Mouse (Mus musculus): ENCODE data around the gene Fbxo36. TPM values are rescaled to one million over a fixed set of nuclear protein-coding genes. Genes with fewer than 3 reads are reported as not detected.

Fbxo36 gene
- polyA plus RNA-seq, 1 experiment from 2014 or later: 6.7 TPM

DNA sequence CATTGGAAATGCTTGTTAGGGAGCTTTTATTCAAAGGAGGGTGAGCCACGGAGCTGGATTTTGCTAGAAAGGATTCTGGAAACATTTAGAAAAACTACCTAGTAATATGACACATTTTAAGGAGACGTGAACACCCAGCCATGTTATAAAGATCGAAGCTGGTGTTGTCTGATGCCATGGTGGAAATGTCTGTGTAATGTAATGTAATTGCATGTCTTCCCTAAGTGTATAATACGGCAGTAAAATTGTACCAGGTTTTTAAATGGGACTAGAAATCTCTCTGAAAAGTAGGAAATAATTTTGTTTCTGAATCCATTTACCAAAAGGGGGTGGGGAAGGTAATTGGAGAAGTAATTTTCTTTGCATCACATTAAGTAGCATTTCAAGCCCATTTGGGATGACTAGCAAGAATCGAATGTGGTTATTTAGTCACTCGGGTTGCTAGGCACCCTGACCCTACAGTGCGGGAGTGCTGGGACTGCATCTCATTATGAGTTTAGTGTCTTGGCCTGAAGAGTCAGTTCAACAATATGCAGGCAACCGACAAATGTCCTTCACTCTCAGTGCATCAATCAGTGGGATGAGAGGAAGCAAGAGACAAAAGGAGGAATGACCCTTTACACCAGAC, 70.7 kb downstream of the Fbxo36 start:
- Histone ChIP-seq H3K9me3 (no peaks in the 10 kb centered on the region), H3K4me1 (peaks cover 4% of the 10 kb centered on the region; the same call in 1 of the 2 replicates), H3K36me3 (peaks cover 6% of the 10 kb centered on the region; the same call in 1 of the 2 replicates), H3K4me2 (replicated peaks) (no peak overlapping the region), H3K27ac (no peak overlapping the region), H3K4me3 (no peak overlapping the region), H3K27me3 (replicated peaks) (no peaks in the 10 kb centered on the region), H3K9ac (no peak overlapping the region)
- ATAC-seq (ENCODE audit: low FRiP score, low read depth): peak; percentile 76
- 53% methylated on average over 8 of the region's 8 CpGs for WGBS

DNA sequence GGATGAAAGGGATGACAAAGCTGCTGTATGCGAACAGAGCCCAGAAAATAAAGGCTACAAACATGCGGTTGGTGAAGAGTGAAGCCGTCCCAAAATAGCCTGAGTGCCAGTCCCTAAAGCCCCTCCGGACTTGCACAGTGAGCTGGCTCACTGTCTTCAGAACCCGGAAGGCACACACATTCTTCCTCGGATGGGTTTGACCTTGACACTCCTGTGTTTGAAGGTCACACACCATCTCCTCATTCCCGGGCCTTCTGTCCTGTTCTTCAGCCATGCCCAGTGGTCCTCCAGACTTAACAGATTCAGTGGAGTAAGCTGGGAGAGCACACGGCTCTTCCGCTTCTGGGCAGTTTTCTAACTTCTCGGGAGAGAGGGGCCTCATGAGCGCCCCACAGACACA, 72.9 kb downstream of the Fbxo36 start:
- Histone ChIP-seq H3K9me3 (no peaks in the 10 kb centered on the region), H3K36me3 (peaks cover 6% of the 10 kb centered on the region; the same call in 1 of the 2 replicates), H3K27ac (no peak overlapping the region), H3K4me2 (replicated peaks) (no peak overlapping the region), H3K4me3 (no peak overlapping the region), H3K9ac (no peak overlapping the region), H3K4me1 (peaks cover 4% of the 10 kb centered on the region; the same call in 1 of the 2 replicates), H3K27me3 (replicated peaks) (no peaks in the 10 kb centered on the region)
- ATAC-seq (ENCODE audit: low FRiP score, low read depth): no peak
- WGBS: 94% methylated on average over 11 of the region's 11 CpGs

GRCm38 (mm10) chr1:84915010-84915409, 75.4 kb downstream of the Fbxo36 start:
- peaks cover 4% of the 10 kb centered on the region; the same call in 1 of the 2 replicates for H3K4me1 ChIP-seq
- H3K27ac ChIP-seq: no peak overlapping the region
- ATAC-seq (ENCODE audit: low FRiP score, low read depth): no peak
- no peak overlapping the region for H3K9ac ChIP-seq
- no peak overlapping the region for H3K4me2 ChIP-seq (replicated peaks)
- H3K36me3 ChIP-seq: peaks cover 6% of the 10 kb centered on the region; the same call in 1 of the 2 replicates
- H3K27me3 ChIP-seq (replicated peaks): no peaks in the 10 kb centered on the region
- H3K9me3 ChIP-seq: no peaks in the 10 kb centered on the region
- H3K4me3 ChIP-seq: no peak overlapping the region
- 84% methylated on average over 4 of the region's 4 CpGs for WGBS

- no peaks in the 10 kb centered on the region for H3K27me3 ChIP-seq (replicated peaks)
- ATAC-seq (ENCODE audit: low FRiP score, low read depth): no peak
- H3K4me3 ChIP-seq: no peak overlapping the region
- H3K4me1 ChIP-seq: no peaks in the 10 kb centered on the region
- H3K36me3 ChIP-seq: no peaks in the 10 kb centered on the region
- H3K4me2 ChIP-seq (replicated peaks): no peak overlapping the region
- H3K9me3 ChIP-seq: no peaks in the 10 kb centered on the region
- 93% methylated on average over 3 of the region's 3 CpGs for WGBS
- H3K27ac ChIP-seq: no peak overlapping the region
- no peak overlapping the region for H3K9ac ChIP-seq
These were observed 79.2 kb downstream of the Fbxo36 start for GRCm38 (mm10) chr1:84918865-84919264.

DNA sequence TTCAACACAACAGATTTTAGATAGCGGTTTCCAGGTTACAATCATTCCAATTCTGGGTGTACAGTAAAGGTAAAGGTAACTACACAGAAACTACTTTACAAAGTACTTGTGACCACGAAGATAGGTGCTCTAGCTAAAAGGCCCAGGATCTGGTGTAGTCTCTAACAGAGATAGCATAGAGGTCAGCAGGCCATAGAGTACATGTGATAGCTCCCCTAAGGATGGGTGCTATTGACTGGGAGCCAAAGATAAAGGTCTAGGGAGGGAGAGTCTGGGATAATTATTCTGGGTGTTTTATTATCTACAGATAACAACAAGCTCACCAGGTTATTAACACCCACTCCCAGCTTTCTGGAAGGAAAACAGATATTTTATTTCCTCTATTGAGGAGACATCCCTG, 83.8 kb downstream of the Fbxo36 start:
- H3K9ac ChIP-seq: no peak overlapping the region
- H3K27me3 ChIP-seq (replicated peaks): no peaks in the 10 kb centered on the region
- H3K4me3 ChIP-seq: no peak overlapping the region
- H3K4me2 ChIP-seq (replicated peaks): no peak overlapping the region
- H3K36me3 ChIP-seq: no peaks in the 10 kb centered on the region
- WGBS: 89% methylated on average over 2 of the region's 2 CpGs
- ATAC-seq (ENCODE audit: low FRiP score, low read depth): no peak
- no peak overlapping the region for H3K27ac ChIP-seq
- H3K4me1 ChIP-seq: no peaks in the 10 kb centered on the region
- no peaks in the 10 kb centered on the region for H3K9me3 ChIP-seq

- Histone ChIP-seq H3K27ac (no peak overlapping the region), H3K9me3 (no peaks in the 10 kb centered on the region), H3K27me3 (replicated peaks) (no peaks in the 10 kb centered on the region), H3K36me3 (0 out of 2 replicates have a peak, but pooled peaks cover 2% of the 10 kb centered on the region), H3K4me3 (no peak overlapping the region), H3K9ac (no peak overlapping the region), H3K4me1 (no peaks in the 10 kb centered on the region), H3K4me2 (replicated peaks) (no peak overlapping the region)
- WGBS: 85% methylated on average over 6 of the region's 6 CpGs
- ATAC-seq (ENCODE audit: low FRiP score, low read depth): no peak
These were observed 84.5 kb downstream of the Fbxo36 start for GRCm38 (mm10) chr1:84924134-84924533.

DNA sequence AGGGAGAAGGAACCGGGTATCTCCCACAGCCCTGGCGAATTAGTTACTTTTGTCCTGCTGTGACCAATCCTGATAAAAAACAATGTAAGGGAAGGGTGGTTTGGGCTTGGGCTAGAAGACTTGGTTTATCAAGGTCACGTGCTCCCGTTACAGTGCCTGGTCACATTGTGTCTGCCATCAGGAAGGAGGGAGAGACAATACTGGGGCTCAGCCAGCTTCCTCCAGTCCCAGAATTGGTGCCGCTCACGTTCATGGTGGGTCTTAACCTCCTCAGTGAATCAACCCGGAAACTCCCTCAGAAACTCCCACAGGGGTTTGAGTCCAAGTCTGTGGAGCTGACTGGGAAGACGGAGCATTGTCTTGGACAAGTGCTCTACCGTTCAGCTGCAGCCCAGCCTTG, 86.0 kb downstream of the Fbxo36 start:
- no peaks in the 10 kb centered on the region for H3K27me3 ChIP-seq (replicated peaks)
- ATAC-seq (ENCODE audit: low FRiP score, low read depth): no peak
- no peak overlapping the region for H3K4me3 ChIP-seq
- no peak overlapping the region for H3K4me2 ChIP-seq (replicated peaks)
- 85% methylated on average over 9 of the region's 9 CpGs for WGBS
- H3K27ac ChIP-seq: no peak overlapping the region
- H3K36me3 ChIP-seq: 0 out of 2 replicates have a peak, but pooled peaks cover 3% of the 10 kb centered on the region
- H3K9ac ChIP-seq: no peak overlapping the region
- no peaks in the 10 kb centered on the region for H3K4me1 ChIP-seq
- no peaks in the 10 kb centered on the region for H3K9me3 ChIP-seq

- H3K4me3 ChIP-seq: peak overlapping the region; percentile 54
- peak; percentile 30; the same call in 1 of the 2 replicates for ATAC-seq (ENCODE audit: low FRiP score, low read depth)
- peak overlapping the region; percentile 83 for H3K4me2 ChIP-seq (replicated peaks)
- H3K4me1 ChIP-seq: no peaks in the 10 kb centered on the region
- peak overlapping the region; percentile 74 for H3K9ac ChIP-seq
- no peak overlapping the region; the same call in 1 of the 2 replicates for H3K27ac ChIP-seq
- 13% methylated on average over 22 of the region's 22 CpGs for WGBS
- H3K36me3 ChIP-seq: 0 out of 2 replicates have a peak, but pooled peaks cover 3% of the 10 kb centered on the region
- H3K27me3 ChIP-seq (replicated peaks): no peaks in the 10 kb centered on the region; the same call in 1 of the 2 replicates
- no peaks in the 10 kb centered on the region for H3K9me3 ChIP-seq
These were observed 94.0 kb downstream of the Fbxo36 start for GRCm38 (mm10) chr1:84933472-84934150.

DNA sequence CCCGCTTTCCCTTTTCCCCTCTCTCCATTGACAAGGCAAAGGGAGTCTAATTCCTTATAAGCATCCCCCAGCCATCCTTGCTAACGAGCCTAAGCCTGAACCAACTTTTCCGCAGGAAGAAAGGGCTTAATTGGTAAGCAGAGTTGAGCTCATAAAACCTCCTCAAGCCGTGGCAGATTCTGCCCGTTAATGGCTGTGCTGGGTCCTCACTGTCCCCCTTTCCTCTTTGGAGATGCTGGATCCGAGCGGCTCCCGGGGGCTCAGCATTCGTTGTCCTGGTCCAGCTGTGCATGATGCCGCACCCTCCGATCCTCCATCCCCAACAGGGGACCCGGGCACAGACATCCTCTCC, 94.5 kb downstream of the Fbxo36 start:
- H3K27me3 ChIP-seq (replicated peaks): no peaks in the 10 kb centered on the region; the same call in 1 of the 2 replicates
- under 1% methylated on average over 12 of the region's 12 CpGs for WGBS
- peak; percentile 26 for ATAC-seq (ENCODE audit: low FRiP score, low read depth)
- H3K36me3 ChIP-seq: 0 out of 2 replicates have a peak, but pooled peaks cover 2% of the 10 kb centered on the region
- no peaks in the 10 kb centered on the region for H3K4me1 ChIP-seq
- H3K9ac ChIP-seq: peak overlapping the region; percentile 74
- H3K9me3 ChIP-seq: no peaks in the 10 kb centered on the region
- peak overlapping the region; percentile 77; the same call in 1 of the 2 replicates for H3K27ac ChIP-seq
- H3K4me3 ChIP-seq: peak overlapping the region; percentile 54
- H3K4me2 ChIP-seq (replicated peaks): peak overlapping the region; percentile 83

DNA sequence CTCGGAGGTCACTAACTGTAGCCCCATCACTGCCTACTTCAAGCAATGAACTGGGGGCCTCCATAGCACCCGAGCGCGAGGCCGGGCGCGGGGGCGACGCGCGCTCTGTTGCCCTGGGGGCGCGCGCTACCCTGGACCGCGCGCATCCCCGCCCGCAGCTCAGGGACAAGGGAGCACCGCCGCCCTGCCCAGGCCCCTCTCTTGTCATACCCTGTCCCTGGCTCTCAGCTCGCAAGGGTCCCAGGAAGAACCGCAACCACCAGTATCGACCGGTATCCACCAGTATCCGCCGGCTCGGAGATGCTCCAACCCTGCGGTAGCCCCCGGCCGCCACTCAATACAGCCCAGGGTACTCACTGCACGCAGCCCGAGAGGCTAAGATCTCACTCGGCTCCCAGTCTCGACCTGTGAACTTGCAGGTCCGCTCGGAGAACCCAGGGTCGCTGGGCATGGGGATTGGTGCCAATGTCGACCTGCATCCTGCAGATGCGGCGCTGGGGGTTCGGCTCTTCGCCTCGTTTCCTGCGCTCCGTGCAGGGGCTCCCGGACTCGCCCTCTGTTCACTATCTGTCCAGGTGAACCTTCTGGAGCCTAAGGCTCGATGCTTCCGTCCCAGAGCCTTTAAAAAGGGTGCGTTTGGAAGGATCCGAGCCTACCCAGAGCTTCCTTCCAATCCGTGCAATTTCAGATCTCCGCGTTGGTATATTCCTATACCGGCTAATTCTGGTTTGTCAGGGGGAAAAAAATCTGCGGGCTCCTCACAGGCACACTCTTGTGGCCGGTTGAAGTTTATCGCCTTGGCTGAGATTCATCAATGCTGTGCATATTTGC, 95.1 kb downstream of the Fbxo36 start, which contains the start of gene Slc16a14:
Gene Slc16a14 (minus strand): TSS at position 632 of the 831 bp plus-strand sequence.
- no peaks in the 10 kb centered on the region for H3K36me3 ChIP-seq
- H3K4me2 ChIP-seq (replicated peaks): peak within 1 kb of the TSS; percentile 83
- under 1% methylated on average over 59 of the region's 59 CpGs for WGBS
- no peaks in the 10 kb centered on the region; the same call in 1 of the 2 replicates for H3K27me3 ChIP-seq (replicated peaks)
- peak within 1 kb of the TSS; percentile 77 for H3K27ac ChIP-seq
- H3K9me3 ChIP-seq: no peaks in the 10 kb centered on the region
- H3K4me1 ChIP-seq: no peaks in the 10 kb centered on the region
- H3K9ac ChIP-seq: peak within 1 kb of the TSS; percentile 74
- ATAC-seq (ENCODE audit: low FRiP score, low read depth): peak; percentile 87
- H3K4me3 ChIP-seq: peak within 1 kb of the TSS; percentile 54

DNA sequence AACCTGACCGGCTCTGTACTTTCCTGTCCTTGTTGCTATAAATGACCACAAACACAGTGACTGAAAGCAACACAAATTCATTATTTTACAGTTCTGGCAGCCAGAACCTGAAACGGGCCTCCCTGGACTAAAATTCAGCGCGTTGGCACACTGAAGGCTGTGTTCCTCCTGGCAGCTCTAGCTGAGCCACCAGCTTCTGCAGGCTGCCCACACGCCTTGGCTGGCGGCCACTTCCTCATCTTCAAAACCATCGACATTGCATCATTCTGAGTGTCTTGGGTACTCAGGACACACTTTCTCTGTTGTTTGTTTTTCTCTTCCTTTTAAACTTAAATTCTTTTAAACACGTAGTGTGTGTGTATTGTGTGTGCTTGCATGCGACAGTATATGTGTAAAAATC, 96.0 kb downstream of the Fbxo36 start:
- no peak for ATAC-seq (ENCODE audit: low FRiP score, low read depth)
- Histone ChIP-seq H3K4me2 (replicated peaks) (no peak overlapping the region), H3K4me3 (no peak overlapping the region), H3K27me3 (replicated peaks) (no peaks in the 10 kb centered on the region; the same call in 1 of the 2 replicates), H3K9ac (no peak overlapping the region), H3K36me3 (no peaks in the 10 kb centered on the region), H3K4me1 (no peaks in the 10 kb centered on the region), H3K9me3 (no peaks in the 10 kb centered on the region), H3K27ac (no peak overlapping the region)
- 82% methylated on average over 9 of the region's 9 CpGs for WGBS

Data from neural tube, embryonic 12.5 days (tissue).